Mouse (Mus musculus) activated CD4-positive, CD25-positive, alpha-beta regulatory T cell (primary cell): ENCODE measurements around the gene Llgl2. TPM values are rescaled to one million over a fixed set of nuclear protein-coding genes. Genes with fewer than 3 reads are reported as not detected.

ENCODE experiments used
- polyA plus RNA-seq, 2 experiments: library from polyadenylated mRNA; unstranded; fragments of 100-300 nt; shearing (Covaris generic); gene quantifications; one replicate each; pipeline ENCODE4 v1.2.1; 2017

The Llgl2 gene
- polyA plus RNA-seq = 10 to 100 TPM; 25.4 to 26.7 TPM

GRCm38 (mm10) chr11:115823774-115824740, at the start of gene Llgl2:
TSS of gene Llgl2 (plus strand) at chr11:115824049.

DNA sequence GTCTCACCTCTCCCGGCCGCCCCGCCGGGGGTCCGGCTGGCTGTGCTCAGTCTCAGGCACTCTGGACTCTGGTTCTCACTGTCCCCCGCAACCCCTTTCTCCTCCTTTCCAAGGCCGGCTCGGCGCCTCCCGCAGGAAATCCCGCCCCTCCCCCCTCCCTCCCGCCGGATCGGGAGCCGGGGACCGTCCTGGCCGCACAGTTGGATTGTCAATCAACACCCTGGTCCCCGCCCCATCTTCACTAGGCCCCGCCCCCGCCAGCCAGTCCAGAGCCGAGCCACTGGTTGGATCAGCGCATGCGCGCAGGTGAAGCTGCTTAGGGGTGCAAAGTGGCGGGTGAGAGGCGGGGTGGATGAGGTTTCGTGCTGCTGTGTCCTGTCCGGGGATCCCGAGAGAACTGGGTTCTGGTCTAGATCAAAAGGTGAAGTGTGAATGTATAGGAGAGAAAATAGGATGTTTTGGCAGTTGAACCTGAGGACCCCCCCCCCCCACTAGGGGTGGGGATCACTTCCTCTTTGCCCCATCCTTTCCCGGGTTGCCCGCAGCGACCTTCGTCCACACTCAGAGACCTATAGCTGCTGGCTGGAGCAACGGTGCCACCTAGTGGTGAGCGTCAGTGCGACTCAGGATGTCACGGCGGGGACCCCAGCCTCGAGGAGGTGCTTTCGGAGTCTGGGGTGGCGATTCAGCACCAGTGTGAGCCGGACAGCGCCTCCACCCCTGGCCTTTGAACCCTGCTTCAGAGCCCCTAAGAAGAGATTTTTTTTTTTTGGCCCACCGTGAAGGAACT, 10.1 kb upstream of the Llgl2 start, which contains the start of gene Caskin2:
TSS of gene Caskin2 (minus strand) at position 133 of the 790 bp plus-strand sequence.

DNA sequence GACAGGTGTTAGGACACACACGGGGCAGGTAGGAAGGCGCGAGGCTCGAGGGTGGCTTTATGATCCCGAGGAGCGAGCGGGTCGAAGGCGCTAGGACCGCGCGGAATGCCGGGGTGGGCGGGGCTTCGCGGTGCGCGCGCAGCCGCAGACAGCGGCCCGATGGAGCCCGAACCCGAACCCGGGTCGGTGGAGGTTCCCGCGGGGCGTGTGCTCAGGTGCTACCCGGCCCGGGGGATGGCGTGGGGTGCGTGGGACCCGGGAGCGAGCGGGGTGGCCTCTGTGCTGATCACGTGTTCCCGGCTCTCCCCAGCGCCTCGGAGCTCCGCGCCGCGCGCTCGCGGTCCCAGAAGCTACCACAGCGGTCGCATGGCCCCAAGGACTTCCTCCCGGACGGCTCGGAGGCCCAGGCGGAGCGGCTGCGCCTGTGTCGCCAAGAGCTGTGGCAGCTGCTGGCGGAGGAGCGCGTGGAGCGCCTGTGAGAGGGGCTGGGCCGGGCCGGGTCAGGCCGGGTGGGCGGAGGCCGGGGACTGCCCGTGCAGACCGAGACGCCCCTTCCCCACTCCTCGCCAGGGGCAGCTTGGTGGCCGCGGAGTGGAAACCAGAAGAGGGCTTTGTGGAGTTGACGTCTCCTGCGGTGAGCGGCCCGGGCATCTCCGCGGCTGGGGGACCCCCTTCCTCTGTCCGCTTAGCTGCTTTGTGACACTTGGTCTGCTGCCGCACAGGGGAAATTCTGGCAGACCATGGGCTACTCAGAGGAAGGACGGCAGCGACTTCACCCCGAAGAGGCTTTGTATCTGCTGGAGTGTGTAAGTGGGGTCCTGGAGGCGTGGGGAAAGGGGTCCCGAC, 9.0 kb upstream of the Llgl2 start, which contains the start of gene Tsen54:
TSS of gene Tsen54 (plus strand) at position 120 of the 846 bp plus-strand sequence.

DNA sequence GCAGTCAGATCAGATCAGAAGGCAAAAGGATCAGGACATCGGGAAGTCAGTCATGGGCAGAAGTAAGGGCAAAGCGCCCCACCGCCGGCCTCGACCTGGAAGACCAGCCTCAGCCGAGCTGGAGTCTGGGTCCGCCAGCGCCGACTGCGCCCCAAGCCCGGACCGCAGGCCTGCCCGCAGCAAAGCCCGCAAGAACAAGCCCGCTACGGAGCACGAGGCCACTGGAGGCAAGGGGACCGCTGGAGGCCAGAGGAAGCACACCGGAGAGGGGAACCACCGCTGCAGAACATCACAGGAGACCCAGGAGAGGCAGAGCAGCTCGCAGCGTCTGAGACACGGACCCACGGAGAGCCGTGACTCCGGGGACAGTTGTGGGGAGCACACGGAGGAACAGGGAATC, 34.5 kb downstream of the Llgl2 start, which contains the start of gene Myo15b:
TSS of gene Myo15b (plus strand) at position 53 of the 400 bp plus-strand sequence.

GRCm38 (mm10) chr11:115899486-115900266, 75.8 kb downstream of the Llgl2 start, which contains the start of gene Smim5:
TSS of gene Smim5 (plus strand) at chr11:115899966.

Other genes starting within 250 kb of the Llgl2 start
- 10 to 100 TPM; 51.8 to 66.7 TPM for gene Mrps7, start 220.1 kb upstream of the Llgl2 start, polyA plus RNA-seq
- 10 to 100 TPM; 29.5 to 34.3 TPM for gene Gga3, start 220.0 kb upstream of the Llgl2 start, polyA plus RNA-seq
- 100 to 1,000 TPM; 167 to 308 TPM for gene Mif4gd, start 211.1 kb upstream of the Llgl2 start, polyA plus RNA-seq
- 100 to 1,000 TPM in 1 of 2 experiments, 10 to 100 TPM in 1; 58.7 to 111 TPM for gene Slc25a19, start 195.8 kb upstream of the Llgl2 start, polyA plus RNA-seq
- 100 to 1,000 TPM; 167 to 275 TPM for gene Grb2, start 115.5 kb upstream of the Llgl2 start, polyA plus RNA-seq
- 10 to 100 TPM; 16.2 to 19.3 TPM for gene Tmem94, start 58.6 kb upstream of the Llgl2 start, polyA plus RNA-seq
- 1 to 10 TPM; 1.5 to 2.7 TPM for gene Caskin2, start 10.4 kb upstream of the Llgl2 start, polyA plus RNA-seq
- 10 to 100 TPM; 26.4 to 33.1 TPM for gene Tsen54, start 9.3 kb upstream of the Llgl2 start, polyA plus RNA-seq
- under 1 TPM in 1 of 2 experiments, not detected in 1; 0.21 TPM for gene Myo15b, start 34.4 kb downstream of the Llgl2 start, polyA plus RNA-seq
- under 1 TPM in 1 of 2 experiments, not detected in 1; 0.16 TPM for gene Smim5, start 75.9 kb downstream of the Llgl2 start, polyA plus RNA-seq
- 1 to 10 TPM; 1.1 to 1.3 TPM for gene Smim6, start 88.0 kb downstream of the Llgl2 start, polyA plus RNA-seq
- 10 to 100 TPM; 28.7 to 33.7 TPM for gene Sap30bp, start 109.2 kb downstream of the Llgl2 start, polyA plus RNA-seq
- gene Recql5, start 109.4 kb downstream of the Llgl2 start, polyA plus RNA-seq = 10 to 100 TPM; 11.2 to 20.0 TPM
- gene Itgb4, start 150.7 kb downstream of the Llgl2 start, polyA plus RNA-seq = under 1 TPM; 0.10 to 0.16 TPM
- gene Galk1, start 188.7 kb downstream of the Llgl2 start, polyA plus RNA-seq = 10 to 100 TPM; 30.5 to 58.2 TPM
- gene H3f3b, start 203.9 kb downstream of the Llgl2 start, polyA plus RNA-seq = 1,000 to 10,000 TPM; 1,433 to 1,590 TPM
- 10 to 100 TPM; 23.8 to 28.6 TPM for gene Unk, start 206.3 kb downstream of the Llgl2 start, polyA plus RNA-seq